Mouse (Mus musculus) intestine, embryonic 16.5 days (tissue): ENCODE data around the gene Six5. TPM values are rescaled to one million over a fixed set of nuclear protein-coding genes. Genes with fewer than 3 reads are reported as not detected.

Experiments used
- ATAC-seq: fragments of 200-750 bp; cut with Nextera tagmentation; 2 replicates; pipeline ENCODE4 v1.8.0; 2017; ENCODE audit warnings: moderate TSS enrichment, moderate library complexity
- H3K27ac ChIP-seq: fragments of 300-500 bp; sonication (generic); 2 replicates; pipeline ENCODE4 v1.5.1; 2014; ENCODE audit warnings: mild to moderate bottlenecking, low read length
- H3K27me3 ChIP-seq: fragments of 300-500 bp; sonication (generic); replicated peaks from 2 replicates; pipeline ENCODE4 v1.6.1; 2014; ENCODE audit warnings: low read length, control low read depth, mixed read lengths; ENCODE audit not compliant: control insufficient read depth, insufficient read depth
- H3K36me3 ChIP-seq: fragments of 300-500 bp; sonication (generic); 2 replicates; pipeline ENCODE4 v1.6.1; 2014; ENCODE audit warnings: low read length, control low read depth; ENCODE audit not compliant: control insufficient read depth, insufficient read depth
- H3K4me1 ChIP-seq: fragments of 300-500 bp; sonication (generic); 2 replicates; pipeline ENCODE4 v1.6.1; 2014; ENCODE audit warnings: low read length, control low read depth, mixed read lengths; ENCODE audit not compliant: control insufficient read depth, insufficient read depth
- H3K4me2 ChIP-seq: fragments of 300-500 bp; sonication (generic); 2 replicates; pipeline ENCODE4 v1.6.1; 2014; ENCODE audit warnings: low read depth, low read length, control low read depth
- H3K4me3 ChIP-seq: fragments of 300-500 bp; sonication (generic); 2 replicates; pipeline ENCODE4 v1.5.1; 2014; ENCODE audit warnings: mild to moderate bottlenecking, low read length
- H3K9ac ChIP-seq: fragments of 300-500 bp; sonication (generic); 2 replicates; pipeline ENCODE4 v1.6.1; 2014; ENCODE audit warnings: low read depth, low read length
- H3K9me3 ChIP-seq: fragments of 300-500 bp; sonication (generic); 2 replicates; pipeline ENCODE4 v1.6.1; 2016; ENCODE audit warnings: low read length, control low read depth; ENCODE audit not compliant: control insufficient read depth
- WGBS: fragments of 180-500 bp; shearing (Covaris S2); extraction: QIAGEN DNeasy Blood & Tissue Kit; methylation state at CpG from one replicate; pipeline ENCODE4 v1.1.7; 2014; 5-methylcytosine and 5-hydroxymethylcytosine counted together
- polyA plus RNA-seq: library from polyadenylated mRNA; unstranded; fragments of >200 nt; fragmentation: Nextera tagmentation; extraction: Ambion mirVana; gene quantifications from 2 replicates; pipeline ENCODE4 v1.2.1, GENCODE M21; 2015

The Six5 gene
- polyA plus RNA-seq, 1 experiment from 2014 or later = 7.3 TPM

DNA sequence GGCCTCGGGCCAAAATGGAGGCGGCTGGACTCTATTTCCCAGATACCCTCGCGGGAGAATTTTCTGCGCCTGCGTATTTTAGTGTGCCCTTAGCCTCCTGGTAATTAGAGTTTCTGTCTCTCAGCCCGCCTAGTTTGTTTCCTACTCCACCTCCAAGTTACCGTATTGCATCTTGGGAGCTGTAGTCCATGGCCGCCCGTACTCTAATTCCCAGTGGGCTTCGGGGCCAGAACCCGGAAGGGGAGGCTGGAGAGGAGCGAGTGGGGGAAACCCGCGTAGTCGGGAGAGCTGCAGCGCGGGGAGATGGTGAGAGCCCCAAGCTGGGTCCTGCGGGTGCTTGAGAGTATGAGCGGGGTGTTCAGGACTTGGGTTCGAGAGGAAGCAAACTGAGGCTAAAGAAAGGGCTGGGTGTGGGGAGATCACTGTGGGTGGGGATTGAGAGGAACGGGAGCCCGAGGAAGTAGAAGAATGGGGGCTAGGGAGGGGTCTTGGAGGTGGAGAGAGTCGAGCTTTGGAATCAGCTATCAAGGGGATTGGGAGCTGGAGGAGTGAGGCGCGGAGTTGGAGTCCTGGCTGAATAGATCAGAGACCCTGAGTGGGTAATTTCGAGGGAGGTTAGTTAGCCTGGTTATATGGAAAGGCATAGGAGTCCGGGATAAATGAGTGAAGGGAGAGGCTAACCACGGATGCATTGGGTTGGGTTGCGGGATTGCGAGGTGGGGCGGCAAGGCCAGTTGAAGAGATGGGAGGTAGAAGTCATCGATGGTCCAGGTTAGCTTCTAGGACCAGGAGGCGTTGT is 25.4 kb downstream of the Six5 start, which contains the start of gene Fbxo46:
Fbxo46 (plus strand) TSS at position 229 of the 799 bp plus-strand sequence.
- H3K36me3 ChIP-seq = no peaks in the 10 kb centered on the region
- 1% methylated on average over 34 of the region's 34 CpGs for WGBS
- H3K27ac ChIP-seq = no peak within 1 kb of the TSS
- H3K9ac ChIP-seq = peak within 1 kb of the TSS; percentile 77
- peak; percentile 94 for ATAC-seq
- H3K27me3 ChIP-seq = no peaks in the 10 kb centered on the region
- H3K4me3 ChIP-seq = peak within 1 kb of the TSS; percentile 62
- peaks cover 16% of the 10 kb centered on the region for H3K4me1 ChIP-seq
- peak within 1 kb of the TSS; percentile 70 for H3K4me2 ChIP-seq
- 0 out of 2 replicates have a peak, but pooled peaks cover 8% of the 10 kb centered on the region for H3K9me3 ChIP-seq

DNA sequence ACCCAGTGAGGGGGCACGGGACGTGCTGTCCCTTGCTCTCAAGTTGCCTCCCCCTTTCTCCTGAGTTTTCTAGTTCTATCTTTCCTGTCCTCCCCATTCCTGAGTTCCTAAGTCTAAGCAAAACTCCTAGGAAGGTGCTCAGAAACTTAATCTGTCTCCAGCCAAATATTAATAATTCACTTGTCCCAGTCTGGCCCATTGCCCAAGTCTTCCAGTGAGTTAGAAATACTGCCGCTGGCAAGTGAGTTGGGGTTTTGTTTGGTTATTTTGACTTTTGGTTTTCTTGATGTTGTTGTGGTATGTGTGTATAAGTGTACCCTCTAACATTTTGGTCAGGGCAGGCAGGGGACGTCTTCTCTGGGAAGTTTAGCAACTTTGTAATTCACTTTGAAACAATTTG is 27.3 kb downstream of the Six5 start:
- Histone ChIP-seq H3K9me3 (0 out of 2 replicates have a peak, but pooled peaks cover 8% of the 10 kb centered on the region), H3K9ac (no peak overlapping the region), H3K27me3 (no peaks in the 10 kb centered on the region), H3K4me1 (peaks cover 16% of the 10 kb centered on the region), H3K36me3 (no peaks in the 10 kb centered on the region), H3K4me3 (no peak overlapping the region), H3K4me2 (no peak overlapping the region), H3K27ac (no peak overlapping the region)
- no peak for ATAC-seq
- 97% methylated on average over 4 of the region's 4 CpGs for WGBS

DNA sequence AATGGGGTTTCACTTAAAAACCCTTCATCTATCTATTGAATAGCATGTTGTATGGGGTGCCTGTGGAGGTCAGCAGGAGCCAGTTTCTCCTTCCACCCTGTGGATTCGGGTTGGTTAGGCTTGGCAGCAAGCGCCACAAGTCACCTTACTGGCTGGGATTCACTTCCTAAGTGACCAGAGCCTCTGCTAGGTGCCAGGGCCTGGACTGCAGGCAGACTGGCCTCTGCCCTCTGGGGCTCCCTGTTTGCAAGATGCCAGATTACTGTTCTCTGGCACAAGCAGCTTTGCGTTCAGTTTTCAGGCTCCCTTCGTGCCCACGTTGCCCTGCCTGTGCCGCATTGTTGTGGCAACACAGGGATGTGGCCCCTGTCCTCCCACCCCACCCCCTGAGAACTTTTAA is 30.3 kb downstream of the Six5 start:
- Histone ChIP-seq H3K27ac (no peak overlapping the region), H3K9ac (no peak overlapping the region), H3K9me3 (no peaks in the 10 kb centered on the region), H3K4me3 (no peak overlapping the region), H3K4me1 (peaks cover 9% of the 10 kb centered on the region), H3K4me2 (no peak overlapping the region), H3K27me3 (no peaks in the 10 kb centered on the region), H3K36me3 (no peaks in the 10 kb centered on the region)
- 88% methylated on average over 6 of the region's 6 CpGs for WGBS
- no peak for ATAC-seq

DNA sequence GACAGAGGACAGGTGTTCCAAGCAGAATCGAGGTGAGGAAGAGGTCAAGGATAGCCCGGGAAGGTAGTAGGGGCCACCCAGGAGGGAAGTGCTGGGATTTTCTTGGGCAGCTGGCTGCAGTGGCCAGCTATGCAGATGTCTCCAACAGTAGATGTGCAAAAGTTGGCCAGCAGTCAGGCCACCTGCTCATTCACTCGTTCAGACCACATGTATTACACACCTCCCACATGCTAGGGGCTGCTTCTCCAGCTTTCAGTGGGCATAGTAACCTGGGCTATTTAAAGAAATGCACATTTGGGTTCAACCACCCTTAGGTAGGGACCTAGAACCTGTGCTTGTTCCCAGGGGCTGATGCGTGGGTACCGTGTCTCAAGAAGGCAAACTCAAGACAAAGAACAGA is 33.4 kb downstream of the Six5 start:
- Histone ChIP-seq H3K4me2 (no peak overlapping the region), H3K9ac (no peak overlapping the region), H3K4me1 (peaks cover 8% of the 10 kb centered on the region; the same call in 1 of the 2 replicates), H3K27ac (no peak overlapping the region), H3K36me3 (no peaks in the 10 kb centered on the region), H3K27me3 (no peaks in the 10 kb centered on the region), H3K4me3 (no peak overlapping the region), H3K9me3 (no peaks in the 10 kb centered on the region)
- WGBS = 73% methylated on average over 5 of the region's 5 CpGs
- no peak for ATAC-seq

DNA sequence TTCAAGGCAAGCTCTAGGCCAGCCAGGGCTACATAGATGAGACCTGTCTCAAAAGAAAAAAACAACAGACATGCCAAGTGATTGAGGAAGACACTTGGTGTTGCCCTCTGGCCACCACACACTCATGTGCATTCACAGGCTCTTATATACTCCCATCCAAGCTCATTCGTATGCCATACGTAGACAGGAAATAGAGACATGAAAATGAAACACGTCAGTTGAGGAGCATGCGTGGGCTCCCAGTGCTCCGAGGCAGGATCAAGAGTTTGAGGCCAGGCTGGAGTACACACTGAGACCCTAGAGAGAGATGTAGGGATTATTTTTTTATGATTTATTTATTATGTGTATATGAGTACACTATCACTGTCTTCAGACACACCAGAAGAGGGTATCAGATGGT is 35.0 kb downstream of the Six5 start:
- no peaks in the 10 kb centered on the region for H3K27me3 ChIP-seq
- no peaks in the 10 kb centered on the region for H3K9me3 ChIP-seq
- H3K36me3 ChIP-seq = no peaks in the 10 kb centered on the region
- no peak overlapping the region for H3K4me3 ChIP-seq
- no peak overlapping the region for H3K4me2 ChIP-seq
- H3K27ac ChIP-seq = no peak overlapping the region
- H3K9ac ChIP-seq = no peak overlapping the region
- no peak for ATAC-seq
- peaks cover 8% of the 10 kb centered on the region; the same call in 1 of the 2 replicates for H3K4me1 ChIP-seq
- WGBS = 91% methylated on average over 5 of the region's 5 CpGs

DNA sequence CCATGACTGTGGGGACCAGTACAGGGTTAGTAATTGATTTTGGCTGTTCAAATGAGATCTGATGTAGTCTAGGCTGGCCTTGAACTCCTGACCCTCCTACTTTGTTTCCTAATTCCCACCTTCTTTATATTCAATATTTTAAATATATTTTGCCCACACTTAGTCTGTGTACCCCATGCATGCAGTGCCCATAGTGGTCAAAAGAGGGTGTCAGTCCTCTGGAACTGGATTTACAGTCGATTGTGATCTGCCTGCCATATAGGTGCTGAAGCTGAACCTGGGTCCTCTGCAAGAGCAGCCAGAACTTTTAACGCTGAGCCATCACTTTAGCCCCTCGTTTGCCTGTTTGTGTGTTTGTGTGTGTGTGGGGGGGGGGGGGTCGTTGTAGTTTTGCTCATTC is 36.3 kb downstream of the Six5 start:
- ATAC-seq = no peak
- H3K27ac ChIP-seq = peak overlapping the region; percentile 45; the same call in 1 of the 2 replicates
- H3K4me1 ChIP-seq = peaks cover 8% of the 10 kb centered on the region; the same call in 1 of the 2 replicates
- H3K27me3 ChIP-seq = no peaks in the 10 kb centered on the region
- 24% methylated on average over 4 of the region's 4 CpGs for WGBS
- H3K9ac ChIP-seq = 0 out of 2 replicates have a peak overlapping the region, but pooled peaks have one; percentile 42
- H3K4me2 ChIP-seq = peak overlapping the region; percentile 77
- no peaks in the 10 kb centered on the region for H3K9me3 ChIP-seq
- peak overlapping the region; percentile 55; the same call in 1 of the 2 replicates for H3K4me3 ChIP-seq
- peaks cover 5% of the 10 kb centered on the region for H3K36me3 ChIP-seq

DNA sequence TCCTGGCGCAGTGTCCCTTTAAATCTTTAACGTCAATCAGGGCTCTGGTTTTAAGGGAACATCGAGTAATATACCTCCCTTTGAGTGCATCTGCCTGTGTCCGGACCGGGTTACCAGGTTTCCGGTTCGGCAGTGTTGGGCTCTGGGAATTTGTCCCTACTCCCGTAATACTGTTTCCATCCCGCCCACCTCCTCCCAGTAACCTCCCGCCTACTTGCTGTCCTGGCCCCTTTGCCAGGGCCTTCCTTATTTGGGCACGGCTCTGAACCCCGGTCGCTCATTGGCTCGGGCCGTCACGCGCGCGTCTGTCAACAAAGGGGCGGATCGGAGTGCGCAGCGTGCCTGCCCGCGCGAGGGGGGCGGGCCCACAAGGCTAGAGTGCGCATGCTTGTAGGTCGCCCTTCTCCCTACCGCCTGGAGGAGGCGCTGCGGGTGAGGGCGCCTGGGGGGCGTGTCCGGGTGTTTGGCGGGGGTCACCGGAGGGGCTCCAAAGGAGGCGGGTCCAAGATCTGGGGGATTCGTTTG is 37.0 kb downstream of the Six5 start:
- Histone ChIP-seq H3K27me3 (no peaks in the 10 kb centered on the region), H3K9ac (peak overlapping the region; percentile 62), H3K9me3 (no peaks in the 10 kb centered on the region), H3K4me3 (peak overlapping the region; percentile 55), H3K4me2 (peak overlapping the region; percentile 77), H3K36me3 (peaks cover 11% of the 10 kb centered on the region), H3K27ac (peak overlapping the region; percentile 69), H3K4me1 (peaks cover 8% of the 10 kb centered on the region; the same call in 1 of the 2 replicates)
- under 1% methylated on average over 39 of the region's 39 CpGs for WGBS
- peak; percentile 99 for ATAC-seq

DNA sequence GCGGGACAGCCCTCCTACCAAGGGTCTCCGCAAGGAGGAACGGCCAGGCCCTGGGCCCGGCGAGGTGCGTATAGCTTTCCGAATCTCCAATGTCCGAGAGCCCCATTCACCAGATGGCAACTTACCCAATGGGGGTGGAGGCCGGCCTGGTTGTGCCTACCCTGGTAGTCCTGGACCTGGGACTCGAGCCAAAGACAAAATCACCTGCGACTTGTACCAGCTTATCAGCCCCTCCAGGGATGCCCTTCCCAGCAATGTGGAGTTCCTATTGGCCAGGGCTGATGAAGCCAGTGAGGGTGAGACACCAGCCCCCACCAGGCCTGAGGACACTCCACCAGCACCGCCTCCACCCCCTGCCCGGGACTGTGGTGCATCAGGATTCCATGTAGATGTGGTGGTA is 41.8 kb downstream of the Six5 start:
- no peak overlapping the region for H3K27ac ChIP-seq
- H3K4me2 ChIP-seq = no peak overlapping the region
- peaks cover 5% of the 10 kb centered on the region; the same call in 1 of the 2 replicates for H3K4me1 ChIP-seq
- WGBS = 92% methylated on average over 13 of the region's 13 CpGs
- H3K27me3 ChIP-seq = no peaks in the 10 kb centered on the region
- H3K9ac ChIP-seq = no peak overlapping the region
- H3K4me3 ChIP-seq = no peak overlapping the region
- no peak for ATAC-seq
- peaks cover 20% of the 10 kb centered on the region for H3K36me3 ChIP-seq
- no peaks in the 10 kb centered on the region for H3K9me3 ChIP-seq

DNA sequence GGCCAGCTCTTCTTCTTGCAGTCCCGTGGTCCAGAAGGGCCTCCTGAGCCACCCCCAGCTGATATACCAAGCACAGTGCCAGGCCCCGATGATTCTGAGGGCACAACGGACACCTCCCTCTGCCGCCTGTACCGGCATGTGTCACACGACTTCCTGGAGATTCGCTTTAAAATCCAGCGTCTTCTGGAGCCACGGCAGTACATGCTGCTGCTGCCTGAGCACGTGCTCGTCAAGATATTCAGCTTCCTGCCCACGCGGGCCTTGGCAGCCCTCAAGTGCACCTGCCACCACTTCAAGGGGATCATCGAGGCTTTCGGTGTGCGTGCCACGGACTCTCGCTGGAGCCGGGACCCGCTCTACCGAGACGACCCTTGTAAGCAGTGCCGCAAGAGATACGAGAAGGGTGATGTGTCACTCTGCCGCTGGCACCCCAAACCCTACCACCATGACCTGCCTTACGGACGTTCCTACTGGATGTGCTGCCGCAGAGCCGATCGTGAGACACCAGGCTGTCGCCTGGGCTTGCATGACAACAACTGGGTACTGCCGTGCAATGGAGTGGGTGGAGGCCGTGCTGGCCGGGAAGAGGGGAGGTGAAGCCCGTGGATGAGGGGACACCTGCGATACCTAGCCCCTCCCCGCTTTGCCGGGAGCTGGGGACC is 42.4 kb downstream of the Six5 start:
- peaks cover 20% of the 10 kb centered on the region for H3K36me3 ChIP-seq
- ATAC-seq = no peak
- 92% methylated on average over 38 of the region's 38 CpGs for WGBS
- no peak overlapping the region for H3K27ac ChIP-seq
- no peak overlapping the region for H3K4me3 ChIP-seq
- H3K9ac ChIP-seq = no peak overlapping the region
- no peak overlapping the region for H3K4me2 ChIP-seq
- no peaks in the 10 kb centered on the region for H3K27me3 ChIP-seq
- no peaks in the 10 kb centered on the region for H3K9me3 ChIP-seq
- H3K4me1 ChIP-seq = peaks cover 3% of the 10 kb centered on the region; the same call in 1 of the 2 replicates
